Mouse (Mus musculus): Measurements from ENCODE around the gene March6. TPM values are rescaled to one million over a fixed set of nuclear protein-coding genes. Genes with fewer than 3 reads are reported as not detected.

Gene March6
- 194 TPM for polyA plus RNA-seq (2014; fragmentation: Illumina TruSeq; extraction: RNeasy Lipid Tissue Mini Kit (QIAGEN cat#74804); ENCODE audit: low replicate concordance)

GRCm38 (mm10) chr15:31530659-31531445 lies at the start of gene March6:
March6 (minus strand) TSS chr15:31531053.

GRCm38 (mm10) chr15:31565184-31565583 lies 34.3 kb upstream of the March6 start, which contains the start of gene Cmbl:
Cmbl (plus strand) TSS chr15:31565389.

GRCm38 (mm10) chr15:31453098-31453916 lies 77.5 kb downstream of the March6 start, which contains the start of gene Ropn1l:
Ropn1l (minus strand) TSS chr15:31453737.

Other genes with a start within 250 kb of the March6 start
- 0.45 TPM for gene Ankrd33b, start 163.3 kb downstream of the March6 start, polyA plus RNA-seq (2014; fragmentation: Illumina TruSeq; extraction: RNeasy Lipid Tissue Mini Kit (QIAGEN cat#74804); ENCODE audit: low replicate concordance)
- not detected for gene Ropn1l, start 77.3 kb downstream of the March6 start, polyA plus RNA-seq (2014; fragmentation: Illumina TruSeq; extraction: RNeasy Lipid Tissue Mini Kit (QIAGEN cat#74804); ENCODE audit: low replicate concordance)
- gene Cmbl, start 34.3 kb upstream of the March6 start, polyA plus RNA-seq (2014; fragmentation: Illumina TruSeq; extraction: RNeasy Lipid Tissue Mini Kit (QIAGEN cat#74804); ENCODE audit: low replicate concordance) = 182 TPM
- 41.2 TPM for gene Cct5, start 70.8 kb upstream of the March6 start, polyA plus RNA-seq (2014; fragmentation: Illumina TruSeq; extraction: RNeasy Lipid Tissue Mini Kit (QIAGEN cat#74804); ENCODE audit: low replicate concordance)
- gene Fam173b, start 70.8 kb upstream of the March6 start, polyA plus RNA-seq (2014; fragmentation: Illumina TruSeq; extraction: RNeasy Lipid Tissue Mini Kit (QIAGEN cat#74804); ENCODE audit: low replicate concordance) = 3.4 TPM